Mouse (Mus musculus) liver, embryonic 15.5 days (tissue): Measurements from ENCODE around the gene Gm45711. TPM values are rescaled to one million over a fixed set of nuclear protein-coding genes. Genes with fewer than 3 reads are reported as not detected.

Source experiments
- ATAC-seq: fragments of 200-750 bp; cut with Nextera tagmentation; 2 replicates; pipeline ENCODE4 v1.8.0; 2017; ENCODE audit warnings: moderate number of reproducible peaks, mild to moderate bottlenecking, moderate library complexity; ENCODE audit not compliant: insufficient read depth
- H3K27ac ChIP-seq: fragments of 300-500 bp; sonication (generic); replicated peaks from 2 replicates; pipeline ENCODE4 v1.5.1; 2015; ENCODE audit warnings: mild to moderate bottlenecking, inconsistent platforms
- H3K27me3 ChIP-seq: fragments of 300-500 bp; sonication (generic); 2 replicates; pipeline ENCODE4 v1.6.1; 2015; ENCODE audit warnings: mild to moderate bottlenecking, inconsistent platforms
- H3K36me3 ChIP-seq: fragments of 300-500 bp; sonication (generic); replicated peaks from 2 replicates; pipeline ENCODE4 v1.6.1; 2015; ENCODE audit warnings: moderate library complexity, mild to moderate bottlenecking, inconsistent platforms
- H3K4me1 ChIP-seq: fragments of 300-500 bp; sonication (generic); replicated peaks from 2 replicates; pipeline ENCODE4 v1.6.1; 2015; ENCODE audit warnings: inconsistent platforms
- H3K4me2 ChIP-seq: fragments of 300-500 bp; sonication (generic); 2 replicates; pipeline ENCODE4 v1.6.1; 2015; ENCODE audit warnings: moderate library complexity, mild to moderate bottlenecking, inconsistent platforms
- H3K4me3 ChIP-seq: fragments of 300-500 bp; sonication (generic); replicated peaks from 2 replicates; pipeline ENCODE4 v1.5.1; 2015; ENCODE audit warnings: mild to moderate bottlenecking, inconsistent platforms
- H3K9ac ChIP-seq: fragments of 300-500 bp; sonication (generic); 2 replicates; pipeline ENCODE4 v1.6.1; 2015; ENCODE audit warnings: moderate library complexity, mild to moderate bottlenecking, inconsistent platforms
- H3K9me3 ChIP-seq: fragments of 300-500 bp; sonication (generic); replicated peaks from 2 replicates; pipeline ENCODE4 v1.6.1; 2016; ENCODE audit warnings: inconsistent platforms
- WGBS: fragments of 180-500 bp; shearing (Covaris S2); methylation state at CpG from one replicate; pipeline ENCODE4 v1.1.7; 2015; ENCODE audit warnings: mixed read lengths; ENCODE audit not compliant: insufficient replicate concordance; 5-methylcytosine and 5-hydroxymethylcytosine counted together
- polyA plus RNA-seq: library from polyadenylated mRNA; unstranded; fragments of >200 nt; fragmentation: Nextera tagmentation; extraction: Ambion mirVana; gene quantifications from 2 replicates; pipeline ENCODE4 v1.2.1, GENCODE M21; 2015

Gm45711 gene
- polyA plus RNA-seq, 1 experiment from 2014 or later = not detected

- no peaks in the 10 kb centered on the region for H3K36me3 ChIP-seq
- no peak overlapping the region; the same call in 1 of the 2 replicates for H3K27ac ChIP-seq
- H3K9me3 ChIP-seq = no peaks in the 10 kb centered on the region
- 20% methylated on average over 10 of the region's 10 CpGs for WGBS
- H3K4me3 ChIP-seq = no peak overlapping the region
- no peak overlapping the region for H3K9ac ChIP-seq
- peak overlapping the region; percentile 29 for H3K4me2 ChIP-seq
- no peaks in the 10 kb centered on the region for H3K27me3 ChIP-seq
- H3K4me1 ChIP-seq = peaks cover 25% of the 10 kb centered on the region
- ATAC-seq = peak; percentile 70
These were observed 70.4 kb downstream of the Gm45711 start for GRCm38 (mm10) chr8:104239418-104239861.

DNA sequence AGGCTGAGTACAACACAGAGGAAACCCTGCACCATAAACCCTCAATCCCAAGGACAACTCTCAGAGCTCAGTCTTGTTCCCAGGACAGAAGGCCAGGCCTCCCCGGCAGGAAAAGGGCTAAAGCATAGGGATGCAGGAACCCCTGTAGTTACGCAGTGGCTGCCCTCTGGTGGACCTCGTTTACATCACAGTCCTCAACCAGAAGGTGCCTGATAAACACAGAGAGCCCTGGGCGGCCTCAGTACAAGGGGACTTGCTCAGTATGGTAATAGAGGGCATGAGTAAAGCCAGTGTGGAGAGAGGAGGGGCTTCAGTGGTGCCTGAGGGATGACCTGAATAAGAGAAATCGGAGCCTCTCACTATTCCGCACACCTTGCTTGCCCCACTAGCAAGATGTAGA is 75.3 kb downstream of the Gm45711 start:
- Histone ChIP-seq H3K4me3 (no peak overlapping the region), H3K4me2 (no peak overlapping the region), H3K36me3 (peaks cover 14% of the 10 kb centered on the region), H3K9me3 (no peaks in the 10 kb centered on the region), H3K4me1 (peaks cover 18% of the 10 kb centered on the region), H3K27me3 (no peaks in the 10 kb centered on the region), H3K9ac (no peak overlapping the region), H3K27ac (no peak overlapping the region)
- no peak for ATAC-seq
- WGBS = 54% methylated on average over 6 of the region's 6 CpGs

- H3K36me3 ChIP-seq = peaks cover 28% of the 10 kb centered on the region
- H3K4me2 ChIP-seq = no peak overlapping the region
- H3K4me1 ChIP-seq = peaks cover 7% of the 10 kb centered on the region
- H3K27ac ChIP-seq = peak overlapping the region; percentile 62
- no peak overlapping the region for H3K4me3 ChIP-seq
- WGBS = 61% methylated on average over 5 of the region's 5 CpGs
- no peaks in the 10 kb centered on the region for H3K27me3 ChIP-seq
- peak; percentile 17; the same call in 1 of the 2 replicates for ATAC-seq
- H3K9ac ChIP-seq = no peak overlapping the region
- H3K9me3 ChIP-seq = no peaks in the 10 kb centered on the region
These were observed 77.0 kb downstream of the Gm45711 start for GRCm38 (mm10) chr8:104232919-104233318.

- Histone ChIP-seq H3K36me3 (peaks cover 33% of the 10 kb centered on the region), H3K4me1 (peaks cover 7% of the 10 kb centered on the region), H3K27me3 (no peaks in the 10 kb centered on the region), H3K27ac (0 out of 2 replicates have a peak overlapping the region, but pooled peaks have one; percentile 62), H3K4me3 (no peak overlapping the region), H3K4me2 (no peak overlapping the region), H3K9me3 (no peaks in the 10 kb centered on the region), H3K9ac (no peak overlapping the region)
- no peak for ATAC-seq
- WGBS = 39% methylated on average over 4 of the region's 4 CpGs
These were observed 77.8 kb downstream of the Gm45711 start for GRCm38 (mm10) chr8:104232039-104232438.

Other genes starting within 250 kb of the Gm45711 start
- gene Cdh5, start 208.5 kb downstream of the Gm45711 start, polyA plus RNA-seq = 8.6 and 9.5 TPM in 2 replicates
- 0.05 and 0.06 TPM in 2 replicates for gene Bean1, start 139.6 kb downstream of the Gm45711 start, polyA plus RNA-seq
- gene Tk2, start 61.5 kb downstream of the Gm45711 start, polyA plus RNA-seq = 7.1 and 7.6 TPM in 2 replicates
- gene Cklf, start 59.2 kb downstream of the Gm45711 start, polyA plus RNA-seq = 14.9 and 17.7 TPM in 2 replicates
- not detected in 2 replicates for gene Cmtm2a, start 16.9 kb downstream of the Gm45711 start, polyA plus RNA-seq
- gene Cmtm1, start 64 bp upstream of the Gm45711 start, polyA plus RNA-seq = not detected in 2 replicates
- not detected in 2 replicates for gene Gm11020, start 11.5 kb upstream of the Gm45711 start, polyA plus RNA-seq
- not detected in 2 replicates for gene Cmtm2b, start 12.1 kb upstream of the Gm45711 start, polyA plus RNA-seq
- 17.6 and 18.5 TPM in 2 replicates for gene Cmtm3, start 29.3 kb upstream of the Gm45711 start, polyA plus RNA-seq
- gene Cmtm4, start 85.7 kb upstream of the Gm45711 start, polyA plus RNA-seq = 0.38 and 0.64 TPM in 2 replicates
- 10.5 and 11.5 TPM in 2 replicates for gene Dync1li2, start 133.0 kb upstream of the Gm45711 start, polyA plus RNA-seq
- gene Terb1, start 199.8 kb upstream of the Gm45711 start, polyA plus RNA-seq = 0.05 TPM in 1 of 2 replicates, not detected in the other
- 26.7 and 28.7 TPM in 2 replicates for gene Nae1, start 224.6 kb upstream of the Gm45711 start, polyA plus RNA-seq
- 5.0 and 6.1 TPM in 2 replicates for gene Car7, start 224.6 kb upstream of the Gm45711 start, polyA plus RNA-seq